Mouse (Mus musculus): ENCODE measurements around the gene 3110040N11Rik. TPM values are rescaled to one million over a fixed set of nuclear protein-coding genes. Genes with fewer than 3 reads are reported as not detected.

The 3110040N11Rik gene
- total and polyA plus RNA-seq, 3 experiments: 19.3 to 35.8 (median 35.1) TPM

GRCm38 (mm10) chr7:81738720-81739385 is 50.4 kb downstream of the 3110040N11Rik start:
- DNase-seq: no peak

- no peak for DNase-seq
Measured at GRCm38 (mm10) chr7:81735300-81736048, 53.8 kb downstream of the 3110040N11Rik start.

- no peak for DNase-seq
Measured at GRCm38 (mm10) chr7:81732183-81733089, 56.8 kb downstream of the 3110040N11Rik start.

Other genes starting within 250 kb of the 3110040N11Rik start
- gene Fsd2, start 222.5 kb downstream of the 3110040N11Rik start, total RNA-seq (2021): 1 to 10 TPM; 1.2 to 1.7 TPM
- gene Fsd2, start 222.5 kb downstream of the 3110040N11Rik start, polyA plus RNA-seq (2012; rRNA removed): 0.51 and 0.61 TPM in 2 replicates
- gene Whamm, start 218.2 kb downstream of the 3110040N11Rik start, total RNA-seq (2021): 10 to 100 TPM; 16.7 to 21.7 TPM
- 48.7 and 57.5 TPM in 2 replicates for gene Whamm, start 218.2 kb downstream of the 3110040N11Rik start, polyA plus RNA-seq (2012; rRNA removed)
- 1 to 10 TPM; 3.6 to 6.7 TPM for gene Homer2, start 82.0 kb downstream of the 3110040N11Rik start, total RNA-seq (2021)
- 0.58 and 0.75 TPM in 2 replicates for gene Homer2, start 82.0 kb downstream of the 3110040N11Rik start, polyA plus RNA-seq (2012; rRNA removed)
- 10 to 100 TPM; 36.6 to 50.2 TPM for gene Ramac, start 26.6 kb downstream of the 3110040N11Rik start, total RNA-seq (2021)
- 2.7 and 4.5 TPM in 2 replicates for gene Ramac, start 26.6 kb downstream of the 3110040N11Rik start, polyA plus RNA-seq (2012; rRNA removed)
- gene Btbd1, start 40.0 kb upstream of the 3110040N11Rik start, total RNA-seq (2021): 100 to 1,000 TPM; 118 to 159 TPM
- gene Btbd1, start 40.0 kb upstream of the 3110040N11Rik start, polyA plus RNA-seq (2012; rRNA removed): 65.2 and 71.1 TPM in 2 replicates
- not detected for gene Gm10160, start 66.3 kb upstream of the 3110040N11Rik start, total RNA-seq (2021)
- gene Gm10160, start 66.3 kb upstream of the 3110040N11Rik start, polyA plus RNA-seq (2012; rRNA removed): not detected in 2 replicates
- gene Tm6sf1, start 69.5 kb upstream of the 3110040N11Rik start, total RNA-seq (2021): 10 to 100 TPM; 13.5 to 17.2 TPM
- gene Tm6sf1, start 69.5 kb upstream of the 3110040N11Rik start, polyA plus RNA-seq (2012; rRNA removed): 29.5 and 37.4 TPM in 2 replicates
- gene Hdgfl3, start 145.0 kb upstream of the 3110040N11Rik start, total RNA-seq (2021): 10 to 100 TPM in 1 of 2 experiments, 1 to 10 TPM in 1; 7.1 to 11.9 TPM
- 4.7 and 5.0 TPM in 2 replicates for gene Hdgfl3, start 145.0 kb upstream of the 3110040N11Rik start, polyA plus RNA-seq (2012; rRNA removed)
- gene Bnc1, start 202.8 kb upstream of the 3110040N11Rik start, total RNA-seq (2021): 1 to 10 TPM in 1 of 2 experiments, under 1 TPM in 1; 0.84 to 1.2 TPM
- 0.03 and 0.10 TPM in 2 replicates for gene Bnc1, start 202.8 kb upstream of the 3110040N11Rik start, polyA plus RNA-seq (2012; rRNA removed)

All from adrenal gland, adult 2 months (tissue).